ENCODE assay signal across 7 mouse cellular contexts in the genomic region with DNA sequence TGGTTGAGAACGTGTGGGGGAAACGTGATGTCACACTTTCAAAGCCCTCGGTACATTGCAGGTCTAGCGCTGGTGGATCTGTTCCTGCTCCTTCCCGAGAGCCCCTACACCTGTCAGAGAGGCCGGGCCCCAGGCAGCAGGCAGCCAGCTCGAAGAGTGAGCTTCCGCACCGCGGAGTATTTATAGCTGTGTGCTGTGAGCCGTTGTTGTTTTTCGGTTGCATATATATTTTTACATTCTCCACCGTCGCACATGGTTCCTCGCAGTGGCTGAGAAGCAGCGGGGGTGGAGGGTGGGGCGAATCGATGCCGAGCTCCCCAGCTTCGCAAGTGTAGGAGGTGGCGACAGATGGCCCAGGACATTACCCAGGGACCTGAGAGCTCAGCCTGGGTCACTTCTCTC. TPM values are rescaled to one million over a fixed set of nuclear protein-coding genes. Genes with fewer than 3 reads are reported as not detected.
DNase-seq lines count a peak whose midpoint lies in the region; ATAC-seq and TF ChIP-seq lines count a peak whose summit lies in the region.

No protein-coding gene starts in this region.

- no peaks in the 10 kb centered on the region for H3K36me3 ChIP-seq in liver, embryonic 15.5 days (replicated peaks)

- no peak overlapping the region for H3K4me3 ChIP-seq in lung, adult 2 months (replicated peaks; ENCODE audit: extremely low read depth, low read depth, low read length)
- no peak overlapping the region for H3K4me3 ChIP-seq in liver, embryonic 15.5 days (replicated peaks)

- no peaks in the 10 kb centered on the region for H3K9me3 ChIP-seq in liver, embryonic 15.5 days (replicated peaks)

- H3K4me2 ChIP-seq in liver, embryonic 15.5 days: peak overlapping the region; percentile 6

- TF ChIP-seq CTCF in lung, adult 2 months (IDR thresholded peaks at IDR 0.05; ENCODE audit: insufficient read depth, low read length): no peak

- H3K4me1 ChIP-seq in lung, adult 2 months (ENCODE audit: control insufficient read depth, insufficient read depth, low read length): peaks cover 4% of the 10 kb centered on the region
- peaks cover 9% of the 10 kb centered on the region for H3K4me1 ChIP-seq in liver, embryonic 15.5 days (replicated peaks)

- ATAC-seq in granulocyte monocyte progenitor cell, adult 5-6 weeks (replicated peaks; ENCODE audit: poor library complexity, severe bottlenecking): peak; percentile 33
- no peak for ATAC-seq in liver, embryonic 15.5 days (ENCODE audit: insufficient read depth)
- ATAC-seq in cerebellum, adult (ENCODE audit: insufficient number of reproducible peaks, low FRiP score, low TSS enrichment): no peak

- H3K27ac ChIP-seq in liver, embryonic 15.5 days (replicated peaks): no peak overlapping the region

- peaks cover 14% of the 10 kb centered on the region; the same call in 1 of the 2 replicates for H3K27me3 ChIP-seq in liver, embryonic 15.5 days

- no peak for TF ChIP-seq POLR2A in lung, adult 2 months (IDR thresholded peaks at IDR 0.05; ENCODE audit: borderline replicate concordance, extremely low read depth, low read depth, low read length)

- no peak overlapping the region for H3K9ac ChIP-seq in liver, embryonic 15.5 days

- peak; percentile 35 for DNase-seq in lung, postnatal 36 days
- DNase-seq in lung, adult 2 months: no peak
- peak; percentile 59 to 74 for DNase-seq in thymus, adult 18-20 months
- no peak for DNase-seq in cerebellum, adult 11 months

- 69% methylated on average over 21 of the region's 21 CpGs for WGBS in lung, adult 2 months
- WGBS in liver, embryonic 15.5 days (ENCODE audit: insufficient replicate concordance): 18% methylated on average over 21 of the region's 21 CpGs

RNA-seq across cellular contexts. Expression of gene Crb2, which starts 11.0 kb away (rescaled TPM):
- polyA plus RNA-seq in lung, adult 2 months (2012; rRNA removed): 1.7 and 2.4 TPM in 2 replicates
- total RNA-seq in granulocyte monocyte progenitor cell, adult 5-6 weeks (2014; fragmentation: Nextera tagmentation): not detected in 2 replicates
- not detected in 2 replicates for total RNA-seq in granulocyte monocyte progenitor cell, adult 5-6 weeks (2017)
- 0.13 and 0.32 TPM in 2 replicates for polyA plus RNA-seq in liver, embryonic 15.5 days (2015; fragmentation: Nextera tagmentation; extraction: Ambion mirVana)

Comparison
In these comparisons a context has a peak if more than half of its experiments do, and no peak if none do; other contexts are left out.
1. DNase-seq: peak in lung, postnatal 36 days (single experiment) and thymus, adult 18-20 months (2 of 2); none in lung, adult 2 months (single experiment) and cerebellum, adult 11 months (single experiment).